Mouse (Mus musculus) 416B (cell line): ENCODE data around the gene Myo19.

Source experiments
- DNase-seq: peaks from one replicate; pipeline ENCODE4 v3.0.0; 2011; ENCODE audit warnings: low read depth

The Myo19 gene

GRCm38 (mm10) chr11:84886236-84886635 lies 6.3 kb downstream of the Myo19 start:
- DNase-seq: no peak

- no peak for DNase-seq
Observed at GRCm38 (mm10) chr11:84886767-84887511, 7.0 kb downstream of the Myo19 start.

GRCm38 (mm10) chr11:84888025-84888424 lies 8.1 kb downstream of the Myo19 start:
- DNase-seq: no peak

DNA sequence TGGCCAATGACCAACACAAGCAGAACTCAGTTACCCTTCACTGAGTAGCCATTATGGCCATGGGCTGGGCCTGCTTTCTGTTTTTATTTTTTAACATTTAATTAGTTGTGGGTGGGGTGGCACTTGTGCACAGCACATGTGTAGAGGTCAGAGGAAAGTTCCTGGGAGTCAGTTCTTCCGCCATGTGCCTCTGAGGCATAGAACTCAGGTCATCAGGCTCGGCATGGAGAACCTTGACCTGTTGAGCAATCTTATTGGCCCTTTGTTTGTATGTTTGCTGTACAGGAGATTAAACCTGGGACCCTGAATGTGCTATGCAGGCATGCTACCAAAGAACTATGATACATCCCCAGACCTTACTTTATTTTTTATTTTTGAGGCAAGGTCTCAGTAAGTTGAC lies 9.5 kb downstream of the Myo19 start:
- no peak for DNase-seq

- no peak for DNase-seq
Observed at GRCm38 (mm10) chr11:84891705-84892104, 11.8 kb downstream of the Myo19 start.

DNA sequence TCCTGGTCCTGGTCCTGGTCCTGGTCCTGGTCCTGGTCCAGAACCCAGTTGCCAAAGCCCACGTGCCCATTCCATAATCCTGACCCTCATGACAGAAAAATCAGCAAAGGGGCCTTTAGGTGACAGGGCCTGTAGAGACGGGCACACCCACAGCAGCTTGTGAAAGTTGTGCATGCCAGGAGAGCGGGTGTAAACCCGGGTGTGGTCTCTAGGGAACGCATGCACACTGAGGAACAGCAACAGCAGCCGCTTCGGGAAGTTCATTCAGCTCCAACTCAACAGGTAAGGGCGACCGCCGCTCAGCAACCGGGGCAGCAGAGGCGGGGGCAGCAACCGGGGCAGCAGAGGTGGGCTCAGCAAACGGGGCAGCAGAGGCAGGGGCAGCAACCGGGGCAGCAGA lies 13.2 kb downstream of the Myo19 start:
- DNase-seq: no peak

DNA sequence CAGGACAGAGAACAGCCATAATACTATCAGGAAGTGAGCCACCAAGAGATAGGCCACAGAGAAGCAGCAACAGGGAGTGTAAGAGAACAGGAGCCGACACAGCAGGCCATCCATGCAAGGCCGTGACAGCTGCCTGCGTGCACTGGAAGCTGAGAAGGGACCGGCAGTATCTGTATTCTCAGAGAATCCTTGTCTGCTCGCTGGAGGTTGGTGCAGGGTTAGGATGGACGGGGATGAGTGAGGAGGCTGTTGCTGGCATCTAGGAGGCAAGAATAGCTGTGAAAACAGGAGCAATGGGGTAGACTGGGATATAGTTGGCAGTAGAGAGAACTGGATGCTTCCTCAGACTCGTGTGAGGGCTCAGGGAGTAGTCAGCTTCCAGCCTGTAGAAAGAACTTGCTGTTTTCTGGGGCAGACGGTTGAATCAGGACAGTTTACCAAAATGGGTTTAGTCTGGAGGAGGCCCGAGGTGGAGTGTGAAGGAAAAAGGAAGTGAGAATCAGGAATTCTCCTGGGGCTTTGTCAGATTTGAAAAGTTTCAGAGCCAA lies 24.7 kb downstream of the Myo19 start:
- DNase-seq: no peak

DNA sequence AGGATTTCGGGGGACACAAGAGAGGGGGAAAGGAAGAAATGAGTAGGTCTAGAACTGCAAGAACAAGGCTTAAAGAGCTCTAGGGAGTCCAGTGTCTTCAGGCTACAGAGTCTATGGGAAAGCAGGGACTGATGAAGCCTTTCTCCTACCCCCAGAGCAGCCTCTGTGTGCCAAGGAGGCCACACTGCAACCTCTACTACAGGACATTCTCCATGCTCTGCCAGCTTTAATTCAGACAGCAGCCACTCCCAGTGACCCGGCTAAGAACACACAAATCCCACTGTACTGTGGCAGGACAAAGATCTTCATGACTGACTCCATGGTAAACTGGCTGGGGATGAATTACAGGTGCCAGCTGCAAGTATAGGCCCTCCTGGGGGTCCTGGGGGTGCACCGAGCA lies 27.1 kb downstream of the Myo19 start:
- DNase-seq: no peak

DNA sequence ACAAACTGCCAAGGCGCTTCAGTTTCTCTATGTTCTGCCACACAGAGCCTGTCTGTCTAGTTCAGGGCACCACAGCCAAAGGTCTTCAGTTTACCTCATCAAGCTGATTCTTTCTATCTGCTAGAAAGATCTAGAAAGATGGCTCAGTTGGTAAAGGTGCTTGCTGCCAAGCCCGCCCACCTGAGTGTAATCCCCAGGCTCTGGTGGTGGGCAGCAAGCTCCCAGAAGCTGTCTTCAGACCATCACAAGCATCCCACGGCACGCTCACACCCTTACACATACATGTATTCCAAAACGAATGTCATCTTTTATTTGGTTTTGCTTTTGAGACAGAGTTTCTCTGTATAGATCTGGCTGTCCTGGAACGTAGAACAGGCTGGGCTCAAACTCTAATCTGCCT lies 28.5 kb downstream of the Myo19 start:
- no peak for DNase-seq

DNA sequence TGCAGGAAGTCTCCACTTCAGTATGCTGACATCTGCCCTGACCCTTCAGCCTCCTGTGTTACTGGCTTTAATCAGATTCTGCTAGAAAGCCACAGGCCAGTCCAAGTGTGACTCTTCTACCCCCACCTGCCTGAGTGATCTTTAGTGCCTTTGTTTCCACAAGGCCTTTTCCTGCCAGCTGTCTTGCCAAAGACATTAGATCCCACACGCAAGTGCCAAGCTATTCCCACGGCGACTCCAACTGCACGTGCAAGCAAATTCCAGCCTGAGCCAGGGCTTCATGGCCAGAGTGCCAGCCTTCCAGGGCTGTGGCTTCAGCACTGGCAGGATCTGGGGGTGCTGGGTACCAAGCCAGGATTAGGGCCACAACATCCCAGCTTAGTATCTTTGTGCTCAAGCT lies 30.5 kb downstream of the Myo19 start:
- DNase-seq: no peak

GRCm38 (mm10) chr11:84914673-84915072 lies 34.7 kb downstream of the Myo19 start:
- peak; percentile 57 for DNase-seq

GRCm38 (mm10) chr11:84916053-84916702 lies 36.2 kb downstream of the Myo19 start, which contains the start of gene Znhit3:
Gene Znhit3, minus strand, starts transcription at chr11:84916366.
- peak; percentile 93 for DNase-seq

DNA sequence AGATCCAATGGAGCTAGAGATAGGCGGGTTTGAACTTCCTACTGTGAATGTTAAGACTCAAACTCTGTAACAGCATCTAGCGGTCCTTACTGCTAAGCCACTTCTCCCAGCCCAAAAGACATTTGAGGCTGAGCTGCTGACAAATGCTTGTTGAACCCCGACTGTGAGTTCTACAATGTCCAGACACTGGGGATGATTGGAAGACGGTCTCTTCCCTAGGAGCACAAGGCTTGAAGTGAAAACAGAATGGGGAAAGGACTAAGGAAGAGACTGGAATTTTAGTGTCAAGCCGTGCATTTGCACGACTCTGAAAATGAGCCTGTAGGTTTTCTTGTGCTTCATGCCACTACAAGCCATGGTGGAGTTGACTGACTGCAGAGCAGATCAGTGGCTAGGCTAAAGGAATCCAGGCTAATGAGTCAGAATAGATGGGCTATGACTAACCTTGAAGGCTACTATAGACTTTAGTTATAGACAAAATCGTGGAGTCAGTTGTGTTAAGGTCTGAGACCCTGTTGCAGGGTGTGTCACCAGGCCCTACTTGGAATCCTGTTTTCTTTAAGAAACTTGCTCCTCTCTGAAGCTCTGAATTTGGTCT lies 36.9 kb downstream of the Myo19 start:
- no peak for DNase-seq

GRCm38 (mm10) chr11:84918425-84918824 lies 38.5 kb downstream of the Myo19 start:
- DNase-seq: peak; percentile 87

DNA sequence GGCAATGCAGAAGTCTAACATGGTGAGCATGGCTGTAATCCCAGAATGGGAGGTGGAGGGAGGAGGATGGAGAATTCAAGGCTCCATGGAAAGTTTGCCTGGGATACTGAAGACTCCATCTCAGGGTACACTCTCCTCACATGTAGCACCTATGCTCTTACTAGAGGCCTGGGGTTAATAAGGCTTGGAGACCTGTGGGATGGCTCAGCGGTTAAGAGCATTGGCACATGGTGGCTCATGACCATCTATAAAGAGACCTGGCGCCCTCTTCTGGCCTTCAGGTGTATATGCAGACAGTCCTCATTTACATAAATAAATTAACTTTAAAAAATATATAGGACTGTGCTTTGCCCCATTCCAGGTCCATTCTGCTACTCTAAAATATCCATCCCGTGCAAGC lies 39.3 kb downstream of the Myo19 start:
- DNase-seq: peak; percentile 84

DNA sequence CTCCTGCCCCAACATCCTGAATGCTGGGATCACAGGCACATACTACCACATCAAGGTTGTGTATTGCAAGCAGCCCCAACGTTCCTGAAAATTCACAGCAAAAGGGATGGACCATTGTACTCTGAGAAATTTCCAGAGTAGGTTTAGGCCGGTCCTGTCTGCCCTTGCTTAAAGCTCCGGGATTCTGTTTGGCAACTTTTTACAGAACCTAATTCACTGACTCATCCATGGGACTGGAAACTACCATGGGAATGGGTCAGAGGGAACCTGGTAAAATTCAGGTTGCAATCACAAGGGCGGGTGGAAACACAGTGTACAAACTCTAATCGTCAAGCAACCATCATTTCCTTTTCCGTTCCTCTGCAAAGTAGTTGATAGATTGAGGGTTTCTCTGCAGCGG lies 40.0 kb downstream of the Myo19 start:
- peak; percentile 73 for DNase-seq

- DNase-seq: no peak
Observed at GRCm38 (mm10) chr11:84920981-84921380, 41.0 kb downstream of the Myo19 start.

DNA sequence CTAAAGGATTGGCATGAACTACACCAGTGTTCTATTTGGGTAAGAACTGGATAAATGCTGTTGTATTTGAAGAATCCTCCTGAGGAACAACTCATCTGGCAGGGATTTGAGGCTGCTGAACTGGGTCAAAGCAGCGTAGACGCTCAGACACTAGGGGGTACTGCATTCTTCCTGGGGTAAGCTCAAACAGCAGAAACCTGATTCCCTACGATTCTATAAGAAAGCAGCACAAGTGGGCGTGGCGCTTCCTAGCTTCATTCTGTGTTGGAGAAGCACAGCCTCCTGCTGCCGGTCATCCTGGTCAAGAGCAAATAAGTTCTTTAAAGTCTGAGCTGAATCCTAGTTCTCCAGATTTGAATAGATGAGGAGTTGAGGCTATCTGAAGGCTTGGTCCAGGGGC lies 52.3 kb downstream of the Myo19 start:
- DNase-seq: no peak

DNA sequence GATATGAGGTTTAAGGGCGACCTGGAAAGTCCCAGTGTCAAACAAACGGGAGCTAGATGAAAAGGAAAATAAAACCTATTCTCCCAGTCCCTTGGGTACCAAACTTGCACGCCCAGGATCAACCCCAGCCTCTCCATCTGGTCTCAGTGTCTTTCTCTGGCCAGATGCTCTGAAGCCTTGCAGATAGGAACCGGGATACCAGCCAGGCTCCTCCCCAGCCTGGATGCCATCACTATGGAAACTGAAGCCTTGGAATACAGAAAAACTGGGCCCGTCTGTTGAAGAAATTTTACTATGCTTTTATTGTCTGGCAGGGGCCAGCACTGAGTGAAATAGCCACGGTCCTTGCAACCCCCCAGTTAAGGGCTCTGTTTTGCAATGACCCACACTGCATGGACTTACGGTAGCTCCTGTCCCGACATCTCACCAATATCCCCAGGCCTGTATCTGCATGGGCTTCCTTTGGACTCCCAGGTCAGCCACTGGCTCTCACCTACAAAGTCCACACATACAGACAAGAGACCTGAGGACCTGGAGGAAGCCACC lies 59.6 kb downstream of the Myo19 start:
- no peak for DNase-seq

- no peak for DNase-seq
Observed at GRCm38 (mm10) chr11:84940140-84940539, 60.2 kb downstream of the Myo19 start.

DNA sequence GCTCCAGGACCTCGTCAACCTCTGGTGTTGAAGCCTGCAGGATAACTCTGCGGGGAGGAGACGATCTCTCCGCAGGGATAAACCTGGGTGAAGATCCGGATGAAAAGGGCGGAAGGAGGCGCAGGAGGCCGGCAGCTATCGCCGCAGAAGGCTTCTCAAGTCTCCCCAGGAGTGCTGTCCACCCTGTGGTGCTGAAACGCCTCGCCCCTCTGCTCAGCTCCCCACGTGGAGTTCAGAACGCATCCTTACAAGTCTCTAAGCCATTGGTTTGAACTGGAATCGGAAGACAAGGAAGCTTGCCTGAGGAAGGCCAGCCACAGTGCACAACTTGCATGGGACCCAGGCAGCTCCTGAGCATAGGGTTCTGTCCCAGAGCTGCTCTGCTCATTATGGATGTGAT lies 64.0 kb downstream of the Myo19 start:
- peak; percentile 47 for DNase-seq

GRCm38 (mm10) chr11:84944639-84945435 lies 64.9 kb downstream of the Myo19 start:
- no peak for DNase-seq
